In the genomic region with DNA sequence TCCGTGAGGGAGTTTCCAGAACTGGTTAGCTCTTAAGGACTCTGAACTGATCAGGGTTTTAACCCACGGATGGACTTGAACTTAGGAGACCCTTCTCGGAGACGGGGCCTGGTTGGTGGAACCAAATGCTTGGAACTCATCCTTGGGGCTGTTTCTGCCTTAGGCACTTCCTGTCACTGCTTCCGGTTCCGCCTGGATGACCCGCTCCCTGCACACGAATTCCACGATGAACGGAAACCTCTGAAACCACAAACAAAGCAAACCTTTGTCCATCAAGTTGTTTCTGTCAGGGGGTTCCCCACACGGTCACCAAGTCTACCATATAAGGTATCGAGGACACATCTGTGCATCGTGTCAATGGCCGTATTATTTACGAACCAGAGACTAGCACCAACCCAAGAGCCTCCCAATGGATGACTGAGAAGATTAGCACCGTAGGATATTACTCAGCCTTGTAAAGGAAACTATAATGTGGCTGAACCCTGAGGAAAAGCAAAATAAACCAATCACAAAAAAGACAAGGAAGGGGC, we compare ENCODE assay signal across 14 mouse cellular contexts. TPM values are rescaled to one million over a fixed set of nuclear protein-coding genes. Genes with fewer than 3 reads are reported as not detected.
DNase-seq lines count a peak whose midpoint lies in the region; ATAC-seq and TF ChIP-seq lines count a peak whose summit lies in the region.
"Had no signal": no experiment of that assay in that cellular context is flagged by ENCODE, and none has a peak within 500 bp of the region (broad histone marks: within the 10 kb centered on the region; RNA-seq: fewer than 3 reads in every experiment).

No protein-coding gene starts in this region.

- H3K4me3 ChIP-seq in heart, adult 2 months: no peak overlapping the region
- H3K4me3 ChIP-seq in brown adipose tissue, adult 24 weeks (ENCODE audit: insufficient read depth, low read depth, low read length): peak overlapping the region; percentile 20; the same call in 1 of the 2 replicates
- H3K4me3 ChIP-seq in liver, embryonic 12.5 days: no peak overlapping the region
- H3K4me3 ChIP-seq: heart, embryonic 10.5 days; hindbrain, embryonic 15.5 days; lung, embryonic 15.5 days; neural tube, embryonic 12.5 days had no signal

- H3K79me2 ChIP-seq in heart, adult 2 months (replicated peaks; ENCODE audit: control insufficient read depth, insufficient read depth, low read length): no peaks in the 10 kb centered on the region

- H3K27me3 ChIP-seq in heart, adult 2 months (ENCODE audit: control insufficient read depth, insufficient read depth, low read length): no peaks in the 10 kb centered on the region
- H3K27me3 ChIP-seq in liver, embryonic 12.5 days (replicated peaks): no peaks in the 10 kb centered on the region
- H3K27me3 ChIP-seq: hindbrain, embryonic 15.5 days; lung, embryonic 15.5 days; neural tube, embryonic 12.5 days had no signal

- no peaks in the 10 kb centered on the region for H3K4me1 ChIP-seq in heart, adult 2 months (ENCODE audit: control insufficient read depth, insufficient read depth, low read length)
- H3K4me1 ChIP-seq in brown adipose tissue, adult 24 weeks (ENCODE audit: control insufficient read depth, insufficient read depth, insufficient read length, low read length): peaks cover 18% of the 10 kb centered on the region; the same call in 1 of the 2 replicates
- peaks cover 18% of the 10 kb centered on the region for H3K4me1 ChIP-seq in liver, embryonic 12.5 days
- H3K4me1 ChIP-seq: hindbrain, embryonic 15.5 days; neural tube, embryonic 12.5 days had no signal

- TF ChIP-seq POLR2A in heart, adult 2 months (IDR thresholded peaks at IDR 0.05; ENCODE audit: insufficient read depth, low read depth, low read length): no peak

- H3K9me3 ChIP-seq in liver, embryonic 12.5 days (replicated peaks): no peaks in the 10 kb centered on the region
- H3K9me3 ChIP-seq: G1E; heart, embryonic 10.5 days; hindbrain, embryonic 15.5 days; lung, embryonic 15.5 days; neural tube, embryonic 12.5 days had no signal

- no peak for TF ChIP-seq CTCF in heart, adult 2 months (IDR thresholded peaks at IDR 0.05)

- intact Hi-C loops in heart, adult 2 months (cut with DNase I): no loop called here

- H3K9ac ChIP-seq in heart, adult 2 months (ENCODE audit: low read depth, low read length): no peak overlapping the region
- H3K9ac ChIP-seq in liver, embryonic 12.5 days: no peak overlapping the region
- H3K9ac ChIP-seq: hindbrain, embryonic 15.5 days; lung, embryonic 15.5 days; neural tube, embryonic 12.5 days had no signal

- WGBS in heart, adult 2 months: 60% methylated on average over 16 of the region's 16 CpGs
- 36% methylated on average over 16 of the region's 16 CpGs for WGBS in liver, embryonic 12.5 days (ENCODE audit: insufficient replicate concordance)

- peak overlapping the region; percentile 22; the same call in 1 of the 2 replicates for H3K4me2 ChIP-seq in liver, embryonic 12.5 days
- H3K4me2 ChIP-seq: hindbrain, embryonic 15.5 days; lung, embryonic 15.5 days; neural tube, embryonic 12.5 days had no signal

- H3K27ac ChIP-seq in heart, adult 2 months: no peak overlapping the region
- H3K27ac ChIP-seq in brown adipose tissue, adult 24 weeks (replicated peaks; ENCODE audit: low read depth, low read length): no peak overlapping the region
- no peak overlapping the region for H3K27ac ChIP-seq in liver, embryonic 12.5 days
- H3K27ac ChIP-seq: heart, embryonic 10.5 days; hindbrain, embryonic 15.5 days; lung, embryonic 15.5 days; neural tube, embryonic 12.5 days had no signal

- ATAC-seq in liver, embryonic 12.5 days: no peak

- TF ChIP-seq EP300 in heart, adult 2 months (IDR thresholded peaks at IDR 0.05; ENCODE audit: insufficient read depth, low read depth, low read length): peak; percentile 5; the same call in 1 of the 2 replicates

- no peaks in the 10 kb centered on the region for H3K36me3 ChIP-seq in heart, adult 2 months (ENCODE audit: control insufficient read depth, insufficient read depth, low read length)
- no peaks in the 10 kb centered on the region for H3K36me3 ChIP-seq in liver, embryonic 12.5 days
- H3K36me3 ChIP-seq: G1E; heart, embryonic 10.5 days; hindbrain, embryonic 15.5 days; lung, embryonic 15.5 days; neural tube, embryonic 12.5 days had no signal

- no peak for DNase-seq in heart, adult 2 months
- DNase-seq in heart, postnatal 4 days: no peak
- peak; percentile 91 for DNase-seq in 416B (ENCODE audit: low read depth)
- no peak for DNase-seq in lung, postnatal 14 days
- no peak for DNase-seq in spleen, postnatal 10 days (ENCODE audit: low spot score in 2 of 2)
- DNase-seq: adrenal gland, postnatal 25 days had no signal

RNA-seq across cellular contexts. Expression of a gene that starts 20.2 kb away (rescaled TPM):
- total RNA-seq in heart, adult 2 months (2021): 10 to 100 TPM; 23.6 to 27.8 TPM
- 55.5 and 77.5 TPM in 2 replicates for polyA plus RNA-seq in heart, adult 2 months (2012; rRNA removed)
- total RNA-seq in heart, postnatal 4 days (2021): 10 to 100 TPM; 65.7 to 67.0 TPM
- 18.6 and 30.7 TPM in 2 replicates for polyA plus RNA-seq in brown adipose tissue, adult 24 weeks (2012; ENCODE audit: insufficient read depth, insufficient read length, missing spikeins)
- 87.1 and 88.8 TPM in 2 replicates for polyA plus RNA-seq in liver, embryonic 12.5 days (2016; fragmentation: Nextera tagmentation; extraction: Ambion mirVana)

RNA-seq across cellular contexts. Expression of a gene that starts 28.1 kb away (rescaled TPM):
- total RNA-seq in heart, adult 2 months (2021): under 1 TPM in 1 of 2 experiments, not detected in 1; 0.21 TPM
- polyA plus RNA-seq in heart, adult 2 months (2012; rRNA removed): 0.12 and 0.23 TPM in 2 replicates
- under 1 TPM; 0.21 to 0.29 TPM for total RNA-seq in heart, postnatal 4 days (2021)
- not detected in 2 replicates for polyA plus RNA-seq in brown adipose tissue, adult 24 weeks (2012; ENCODE audit: insufficient read depth, insufficient read length, missing spikeins)
- 0.38 and 0.66 TPM in 2 replicates for polyA plus RNA-seq in liver, embryonic 12.5 days (2016; fragmentation: Nextera tagmentation; extraction: Ambion mirVana)
- total RNA-seq: adrenal gland, postnatal 25 days; G1E; midbrain, postnatal 0 days had no signal

RNA-seq across cellular contexts. Expression of a gene that starts 29.0 kb away (rescaled TPM):
- 1,000 to 10,000 TPM in 1 of 2 experiments, 100 to 1,000 TPM in 1; 894 to 1,473 TPM for total RNA-seq in heart, adult 2 months (2021)
- 664 and 1,033 TPM in 2 replicates for polyA plus RNA-seq in heart, adult 2 months (2012; rRNA removed)
- 100 to 1,000 TPM; 781 to 834 TPM for total RNA-seq in heart, postnatal 4 days (2021)
- polyA plus RNA-seq in brown adipose tissue, adult 24 weeks (2012; ENCODE audit: insufficient read depth, insufficient read length, missing spikeins): 692 and 1,079 TPM in 2 replicates
- polyA plus RNA-seq in liver, embryonic 12.5 days (2016; fragmentation: Nextera tagmentation; extraction: Ambion mirVana): 657 and 673 TPM in 2 replicates
